Mouse (Mus musculus) stomach, postnatal 0 days (tissue): Measurements from ENCODE around the gene Hdgfl3. TPM values are rescaled to one million over a fixed set of nuclear protein-coding genes. Genes with fewer than 3 reads are reported as not detected.

Source experiments
- ATAC-seq: fragments of 200-750 bp; cut with Nextera tagmentation; 2 replicates; pipeline ENCODE4 v1.8.0; 2017; ENCODE audit not compliant: low FRiP score, low TSS enrichment
- DNase-seq: peaks from one replicate; pipeline ENCODE4 v3.0.0-alpha.2; 2016; ENCODE audit warnings: low spot score
- H3K27ac ChIP-seq: fragments of 300-500 bp; sonication (generic); replicated peaks from 2 replicates; pipeline ENCODE4 v1.5.1; 2014; ENCODE audit warnings: mild to moderate bottlenecking, control low read depth
- H3K27me3 ChIP-seq: fragments of 300-500 bp; sonication (generic); 2 replicates; pipeline ENCODE4 v1.6.1; 2014; ENCODE audit warnings: low read length; ENCODE audit not compliant: control insufficient read depth, insufficient read depth
- H3K36me3 ChIP-seq: fragments of 300-500 bp; sonication (generic); 2 replicates; pipeline ENCODE4 v1.6.1; 2014; ENCODE audit warnings: low read length, mixed read lengths; ENCODE audit not compliant: control insufficient read depth, insufficient read depth
- H3K4me1 ChIP-seq: fragments of 300-500 bp; sonication (generic); replicated peaks from 2 replicates; pipeline ENCODE4 v1.6.1; 2014; ENCODE audit warnings: antibody characterized with exemption; ENCODE audit not compliant: control insufficient read depth, insufficient read depth
- H3K4me2 ChIP-seq: fragments of 300-500 bp; sonication (generic); replicated peaks from 2 replicates; pipeline ENCODE4 v1.6.1; 2014; ENCODE audit warnings: low read depth, mild to moderate bottlenecking, control low read depth, moderate library complexity
- H3K4me3 ChIP-seq: fragments of 300-500 bp; sonication (generic); 2 replicates; pipeline ENCODE4 v1.5.1; 2014; ENCODE audit warnings: low read depth, low read length, control low read depth
- H3K9ac ChIP-seq: fragments of 300-500 bp; sonication (generic); 2 replicates; pipeline ENCODE4 v1.6.1; 2014; ENCODE audit warnings: mild to moderate bottlenecking, low read length, control low read depth, mixed read lengths
- H3K9me3 ChIP-seq: fragments of 300-500 bp; sonication (generic); 2 replicates; pipeline ENCODE4 v1.6.1; 2016; ENCODE audit warnings: low read length; ENCODE audit not compliant: control insufficient read depth
- CTCF ChIP-seq: IDR thresholded peaks from 2 replicates; pipeline ENCODE4 v1.5.1; 2016; ENCODE audit warnings: antibody characterized with exemption, low read depth, mild to moderate bottlenecking, moderate library complexity
- EP300 ChIP-seq: optimal IDR thresholded peaks from 2 replicates; pipeline ENCODE3; 2016; ENCODE audit warnings: antibody characterized with exemption
- WGBS: fragments of 180-500 bp; shearing (Covaris S2); extraction: QIAGEN DNeasy Blood & Tissue Kit; methylation state at CpG from one replicate; pipeline ENCODE4 v1.1.7; 2014; 5-methylcytosine and 5-hydroxymethylcytosine counted together
- polyA plus RNA-seq: library from polyadenylated mRNA; unstranded; fragments of >200 nt; fragmentation: Nextera tagmentation; extraction: Ambion mirVana; gene quantifications from 2 replicates; pipeline ENCODE4 v1.2.1, GENCODE M21; 2015

Hdgfl3 gene
- polyA plus RNA-seq, 1 experiment from 2014 or later, result 6.6 TPM

DNA sequence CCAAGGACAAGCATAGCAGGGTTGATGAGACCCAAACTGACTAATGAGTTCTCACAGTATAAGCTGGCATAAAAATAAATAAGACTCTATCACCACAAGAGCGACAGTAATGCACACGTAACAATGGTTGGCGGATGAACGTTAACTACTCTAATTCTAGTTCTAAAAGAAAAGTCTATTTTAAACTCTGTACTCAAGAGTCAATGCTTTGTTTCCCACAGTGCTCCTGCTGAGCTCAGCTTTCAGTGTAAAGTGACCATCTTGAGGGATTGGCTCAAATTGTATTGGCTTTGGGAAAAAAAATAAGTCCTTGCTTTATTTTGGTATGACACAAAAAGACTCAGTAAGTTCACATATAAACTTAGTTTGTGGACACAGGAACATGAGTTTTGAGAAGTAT lies 49.1 kb downstream of the Hdgfl3 start:
- TF ChIP-seq CTCF (no peak), EP300 (no peak)
- H3K27ac ChIP-seq, result no peak overlapping the region
- no peaks in the 10 kb centered on the region for H3K36me3 ChIP-seq
- no peaks in the 10 kb centered on the region for H3K4me1 ChIP-seq
- DNase-seq (no peak), ATAC-seq (no peak)
- no peak overlapping the region for H3K9ac ChIP-seq
- H3K27me3 ChIP-seq, result no peaks in the 10 kb centered on the region
- WGBS, result 83% methylated on average over 4 of the region's 4 CpGs
- H3K4me2 ChIP-seq, result no peak overlapping the region
- no peaks in the 10 kb centered on the region for H3K9me3 ChIP-seq
- no peak overlapping the region for H3K4me3 ChIP-seq

DNA sequence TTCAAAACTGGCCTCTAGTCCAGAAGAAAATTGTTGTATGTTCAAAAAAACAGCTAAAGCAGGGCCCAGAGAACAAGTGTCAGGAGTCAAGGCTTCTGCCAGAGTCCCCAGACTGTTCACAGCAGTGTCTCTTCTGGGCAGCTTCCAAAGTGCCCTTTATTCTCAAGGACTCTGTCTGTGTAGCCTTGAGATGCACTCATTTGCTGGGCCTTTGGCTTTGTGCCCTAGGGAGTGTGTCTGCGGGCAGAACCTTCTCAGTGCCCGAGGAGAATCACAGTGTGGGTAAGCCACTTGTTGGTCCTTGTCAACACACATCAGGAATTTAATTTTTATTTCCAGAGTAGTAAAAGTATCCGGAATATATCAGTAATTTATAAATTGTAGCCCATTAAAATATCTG lies 52.7 kb downstream of the Hdgfl3 start:
- 64% methylated on average over 3 of the region's 3 CpGs for WGBS
- Histone ChIP-seq H3K27ac (no peak overlapping the region), H3K9ac (no peak overlapping the region), H3K27me3 (no peaks in the 10 kb centered on the region), H3K9me3 (no peaks in the 10 kb centered on the region), H3K36me3 (no peaks in the 10 kb centered on the region), H3K4me2 (no peak overlapping the region), H3K4me3 (no peak overlapping the region), H3K4me1 (no peaks in the 10 kb centered on the region)
- DNase-seq, result no peak
- no peak for TF ChIP-seq CTCF
- ATAC-seq, result no peak

DNA sequence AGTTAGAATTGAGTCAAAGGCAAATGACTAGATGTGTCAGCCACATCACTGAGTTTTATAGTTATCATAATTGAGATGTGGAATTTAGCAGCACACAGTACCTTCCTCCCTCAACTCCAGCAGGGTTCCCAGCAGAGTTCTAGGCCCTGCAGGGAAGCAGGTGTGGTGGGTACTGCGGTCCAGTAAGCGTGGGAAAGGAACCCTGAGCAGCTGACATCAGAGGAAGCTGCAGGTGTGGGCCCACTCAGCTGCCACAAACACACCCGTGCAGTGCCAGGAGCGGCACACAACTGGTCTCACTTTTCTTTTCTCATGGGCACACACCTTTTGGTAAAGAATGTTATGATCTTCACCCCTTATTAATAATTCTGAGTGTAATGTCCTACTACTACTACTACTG lies 53.5 kb downstream of the Hdgfl3 start:
- H3K27me3 ChIP-seq, result no peaks in the 10 kb centered on the region
- no peak overlapping the region for H3K4me3 ChIP-seq
- H3K36me3 ChIP-seq, result no peaks in the 10 kb centered on the region
- ATAC-seq (no peak), DNase-seq (no peak)
- no peak overlapping the region for H3K27ac ChIP-seq
- no peaks in the 10 kb centered on the region for H3K9me3 ChIP-seq
- H3K9ac ChIP-seq, result no peak overlapping the region
- H3K4me1 ChIP-seq, result no peaks in the 10 kb centered on the region
- TF ChIP-seq CTCF (no peak), EP300 (no peak)
- WGBS, result 82% methylated on average over 4 of the region's 4 CpGs
- H3K4me2 ChIP-seq, result no peak overlapping the region

DNA sequence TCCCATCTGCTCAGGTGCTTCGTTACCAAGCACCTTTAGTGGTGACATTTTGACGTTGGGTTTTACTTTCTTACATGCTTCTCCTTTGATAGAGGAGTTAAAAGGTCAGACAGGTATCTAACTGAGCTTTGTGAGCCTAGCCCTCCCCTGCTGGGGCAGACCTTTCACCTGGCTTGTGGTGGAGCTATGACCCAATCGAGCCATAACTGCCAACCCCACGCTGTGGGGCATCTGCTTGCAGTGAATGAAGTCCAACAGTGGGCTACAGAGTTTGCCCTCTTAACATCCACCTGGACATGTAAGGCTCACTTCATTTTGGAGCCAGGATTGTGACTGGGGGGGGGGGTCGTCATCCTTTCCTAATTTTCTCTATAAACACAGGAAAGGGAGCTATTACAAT lies 54.0 kb downstream of the Hdgfl3 start:
- Histone ChIP-seq H3K4me1 (no peaks in the 10 kb centered on the region), H3K27me3 (no peaks in the 10 kb centered on the region), H3K4me2 (no peak overlapping the region), H3K4me3 (no peak overlapping the region), H3K9ac (no peak overlapping the region), H3K36me3 (no peaks in the 10 kb centered on the region), H3K9me3 (no peaks in the 10 kb centered on the region), H3K27ac (no peak overlapping the region)
- ATAC-seq (no peak), DNase-seq (no peak)
- WGBS, result 73% methylated on average over 5 of the region's 5 CpGs
- TF ChIP-seq CTCF (no peak), EP300 (no peak)

DNA sequence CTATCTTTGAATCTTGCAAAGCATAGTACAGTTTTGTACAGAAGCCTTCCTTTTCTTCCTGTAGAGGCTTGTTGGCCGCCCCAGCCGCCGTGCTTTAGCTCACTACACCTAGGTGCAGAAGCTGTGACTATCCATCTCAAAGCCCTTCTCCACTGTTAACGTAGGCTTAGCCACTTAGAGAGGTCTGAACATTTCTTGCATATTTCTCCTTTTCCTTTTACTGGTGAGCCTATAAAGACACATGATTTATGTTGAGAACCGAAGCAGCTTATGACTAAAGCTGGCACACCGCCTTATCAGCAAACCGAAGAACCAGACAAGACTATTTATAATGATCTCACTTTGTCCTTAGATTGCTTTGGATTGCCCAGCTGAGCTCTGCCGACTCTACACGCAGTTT lies 58.9 kb downstream of the Hdgfl3 start:
- no peaks in the 10 kb centered on the region for H3K27me3 ChIP-seq
- H3K36me3 ChIP-seq, result no peaks in the 10 kb centered on the region
- no peak overlapping the region for H3K9ac ChIP-seq
- no peak overlapping the region for H3K27ac ChIP-seq
- no peak overlapping the region for H3K4me2 ChIP-seq
- ATAC-seq, result no peak
- H3K4me1 ChIP-seq, result no peaks in the 10 kb centered on the region
- no peak overlapping the region for H3K4me3 ChIP-seq
- TF ChIP-seq EP300 (no peak), CTCF (no peak)
- H3K9me3 ChIP-seq, result no peaks in the 10 kb centered on the region
- WGBS, result 45% methylated on average over 9 of the region's 9 CpGs
- no peak for DNase-seq

DNA sequence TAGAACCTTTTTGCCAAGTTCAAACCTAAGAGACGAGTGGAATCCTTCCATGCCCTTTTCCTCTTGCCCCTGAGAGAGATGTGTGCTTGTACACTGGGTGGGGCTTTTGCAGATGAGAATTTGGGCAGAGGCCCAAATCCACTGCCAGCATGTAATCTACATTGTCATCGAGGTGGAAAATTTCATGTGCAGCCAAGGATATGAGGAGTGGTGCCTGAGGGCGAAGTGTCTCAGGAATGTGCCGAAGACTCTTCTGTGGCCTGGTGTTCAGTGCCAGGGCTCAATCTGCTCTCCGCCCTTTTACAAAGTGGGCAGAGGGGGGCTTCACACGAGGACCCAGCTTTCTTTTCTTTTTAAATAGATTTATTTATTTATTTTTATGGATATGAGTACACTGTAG lies 59.6 kb downstream of the Hdgfl3 start:
- Histone ChIP-seq H3K27ac (no peak overlapping the region), H3K27me3 (no peaks in the 10 kb centered on the region), H3K36me3 (no peaks in the 10 kb centered on the region), H3K4me2 (no peak overlapping the region), H3K4me3 (no peak overlapping the region), H3K9me3 (no peaks in the 10 kb centered on the region), H3K4me1 (no peaks in the 10 kb centered on the region), H3K9ac (no peak overlapping the region)
- no peak for ATAC-seq
- WGBS, result 60% methylated on average over 6 of the region's 6 CpGs
- no peak for TF ChIP-seq EP300
- TF ChIP-seq CTCF, result no peak
- DNase-seq, result no peak

DNA sequence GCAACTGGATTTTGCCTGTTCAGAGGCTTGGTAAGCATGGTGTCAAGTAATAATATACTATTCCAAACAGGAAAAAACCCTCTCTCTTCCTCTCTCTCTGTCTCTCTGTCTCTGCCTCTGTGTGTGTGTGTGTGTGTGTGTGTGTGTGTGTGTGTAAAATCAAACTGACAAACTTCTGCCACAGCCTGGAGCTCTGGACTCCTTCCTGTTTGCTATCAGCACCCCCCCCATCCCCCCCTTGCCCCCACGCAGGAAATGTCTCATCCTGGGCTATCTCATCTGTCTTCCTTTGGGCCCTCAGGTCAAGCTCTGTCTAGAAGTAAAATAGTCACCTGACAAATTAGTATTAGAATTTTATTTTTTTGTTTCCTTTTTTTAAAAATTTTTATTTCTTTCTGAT lies 60.5 kb downstream of the Hdgfl3 start:
- TF ChIP-seq CTCF (no peak), EP300 (no peak)
- no peak for DNase-seq
- Histone ChIP-seq H3K4me2 (no peak overlapping the region), H3K4me3 (no peak overlapping the region), H3K36me3 (no peaks in the 10 kb centered on the region), H3K27me3 (no peaks in the 10 kb centered on the region), H3K4me1 (no peaks in the 10 kb centered on the region), H3K9ac (no peak overlapping the region), H3K27ac (no peak overlapping the region), H3K9me3 (no peaks in the 10 kb centered on the region)
- ATAC-seq, result no peak
- WGBS, result 38% methylated on average over 1 of the region's 1 CpGs
